In the genomic region with DNA sequence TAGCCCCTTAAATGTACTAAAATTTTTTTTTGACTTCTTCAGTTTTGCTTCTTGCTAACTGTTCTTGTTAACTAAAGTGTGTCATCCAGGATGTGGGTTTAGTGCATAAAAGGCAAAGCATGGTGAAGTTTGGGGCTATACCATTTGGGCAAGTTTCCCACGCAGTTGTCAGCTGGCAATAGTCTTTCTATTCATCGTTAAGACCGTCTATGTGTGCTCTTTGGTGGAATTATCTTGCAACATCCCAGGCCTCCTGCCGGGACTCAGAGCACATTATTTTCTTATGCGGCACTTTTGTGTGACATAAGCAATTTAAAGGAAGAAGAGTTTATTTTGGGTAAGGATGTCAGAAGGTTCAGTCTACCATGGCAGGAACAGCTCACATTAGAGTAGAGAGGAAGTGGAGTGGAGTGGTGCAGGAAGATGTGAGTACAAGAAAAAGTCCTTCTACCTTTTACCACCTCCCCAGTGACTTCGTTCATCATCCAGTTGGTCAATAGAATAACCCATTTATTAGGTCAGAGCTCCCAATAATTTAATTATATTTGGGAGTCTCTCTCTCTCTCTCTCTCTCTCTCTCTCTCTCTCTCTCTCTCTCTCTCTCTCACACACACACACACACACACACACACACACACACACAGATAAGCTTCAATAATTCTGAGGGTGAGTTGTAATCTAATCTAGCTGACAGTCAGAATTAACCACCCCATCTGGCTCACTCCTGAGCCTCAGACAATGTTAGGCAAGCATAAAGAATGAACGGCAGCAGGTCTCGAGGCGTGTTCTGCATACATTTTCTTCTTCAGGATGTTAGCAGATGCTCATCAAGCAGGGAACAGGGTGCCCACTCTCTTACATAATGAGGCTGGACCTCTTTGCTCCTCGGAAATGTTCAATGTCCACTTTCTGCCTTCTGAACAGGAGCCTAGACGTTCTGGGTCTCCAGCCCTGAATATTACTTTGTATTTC, we compare ENCODE assay signal across 18 mouse cellular contexts.
DNase-seq lines count a peak whose midpoint lies in the region; ATAC-seq and TF ChIP-seq lines count a peak whose summit lies in the region.
"Had no signal": no experiment of that assay in that cellular context is flagged by ENCODE, and none has a peak within 500 bp of the region (broad histone marks: within the 10 kb centered on the region; RNA-seq: fewer than 3 reads in every experiment).

No protein-coding gene starts in this region.

- no peaks in the 10 kb centered on the region for H3K4me1 ChIP-seq in small intestine, adult 2 months (ENCODE audit: control insufficient read depth, insufficient read depth, insufficient read length, low read length)
- H3K4me1 ChIP-seq: forebrain, embryonic 10.5 days had no signal

- no peak for TF ChIP-seq POLR2A in small intestine, adult 2 months (IDR thresholded peaks at IDR 0.05; ENCODE audit: low read depth, low read length)

- peak overlapping the region; percentile 41; the same call in 1 of the 2 replicates for H3K27ac ChIP-seq in small intestine, adult 2 months (ENCODE audit: insufficient read depth, low read depth, low read length)
- H3K27ac ChIP-seq: embryonic facial prominence, embryonic 13.5 days; forebrain, embryonic 10.5 days; liver, embryonic 14.5 days had no signal

- WGBS in small intestine, adult 2 months = 82% methylated on average over 11 of the region's 11 CpGs

- DNase-seq in lung, postnatal 36 days = peak; percentile 13
- no peak for DNase-seq in lung, adult 18-20 months
- DNase-seq in thymus, postnatal 25 days = peak; percentile 78
- DNase-seq in cerebellum, postnatal 10 days = no peak
- DNase-seq in urinary bladder, postnatal 4 days (ENCODE audit: low spot score in 2 of 2) = no peak
- DNase-seq: adrenal gland, adult 8-10 months; heart, postnatal 4 days; kidney, postnatal 14 days; lung, postnatal 4 days had no signal

- ATAC-seq in activated CD4-positive, CD25-positive, alpha-beta regulatory T cell, adult 4 months = peak; percentile 88
- no peak for ATAC-seq in megakaryocyte, adult 5-6 weeks (ENCODE audit: poor library complexity, severe bottlenecking)
- ATAC-seq: intestine, postnatal 0 days; midbrain, embryonic 16.5 days; Patski had no signal

- no peak overlapping the region for H3K4me3 ChIP-seq in small intestine, adult 2 months (ENCODE audit: low read depth, low read length)
- H3K4me3 ChIP-seq: embryonic facial prominence, embryonic 13.5 days; forebrain, embryonic 10.5 days had no signal

- no peaks in the 10 kb centered on the region for H3K27me3 ChIP-seq in small intestine, adult 2 months (ENCODE audit: control insufficient read depth, insufficient read depth, low read length)
- H3K27me3 ChIP-seq: embryonic facial prominence, embryonic 13.5 days; Patski had no signal

- no peaks in the 10 kb centered on the region for H3K36me3 ChIP-seq in small intestine, adult 2 months (ENCODE audit: control insufficient read depth, insufficient read depth, low read length)
- H3K36me3 ChIP-seq: embryonic facial prominence, embryonic 13.5 days; forebrain, embryonic 10.5 days had no signal

- TF ChIP-seq CTCF in small intestine, adult 2 months (IDR thresholded peaks at IDR 0.05; ENCODE audit: extremely low read depth, insufficient read length, insufficient replicate concordance, low read depth, low read length) = no peak

Comparison
In these comparisons a context has a peak if more than half of its experiments do, and no peak if none do; other contexts are left out.
1. DNase-seq: peak in lung, postnatal 36 days (single experiment) and thymus, postnatal 25 days (single experiment); none in lung, adult 18-20 months (0 of 2), cerebellum, postnatal 10 days (0 of 2) and urinary bladder, postnatal 4 days (0 of 2).